Mouse (Mus musculus): ENCODE results near the gene Igbp1b. TPM values are rescaled to one million over a fixed set of nuclear protein-coding genes. Genes with fewer than 3 reads are reported as not detected.

Gene Igbp1b
- polyA plus RNA-seq (2015; fragmentation: Nextera tagmentation; extraction: Ambion mirVana) = not detected in 2 replicates

DNA sequence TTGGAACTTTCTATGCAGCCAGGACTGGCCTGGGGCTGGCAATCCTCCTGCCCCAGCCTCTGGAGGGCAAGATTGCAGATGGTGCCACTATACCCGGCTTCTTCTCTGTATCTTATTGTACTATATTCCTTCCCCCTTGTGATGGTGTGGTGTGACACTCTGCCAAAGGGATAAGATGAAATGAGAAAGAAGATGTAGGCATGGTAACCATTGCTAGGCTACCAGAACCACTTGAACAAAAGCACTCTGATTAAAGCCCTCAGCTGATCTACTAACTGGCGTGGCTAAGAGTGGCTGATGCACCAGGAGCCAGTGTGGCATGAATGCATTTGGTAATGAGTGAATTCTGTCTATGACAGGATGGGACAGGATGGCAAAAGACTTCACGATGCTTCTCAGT is at the start of gene Igbp1b:
Gene Igbp1b, minus strand, starts transcription at position 29 of the 400 bp plus-strand sequence.
- Histone ChIP-seq H3K4me2 (ENCODE audit: low read depth, low read length) (no peak within 1 kb of the TSS), H3K4me1 (replicated peaks; ENCODE audit: control insufficient read depth, insufficient read depth, low read length) (no peaks in the 10 kb centered on the region), H3K4me3 (ENCODE audit: low read length) (no peak within 1 kb of the TSS), H3K9me3 (ENCODE audit: control insufficient read depth, low read length) (no peaks in the 10 kb centered on the region), H3K9ac (ENCODE audit: low read length) (no peak within 1 kb of the TSS), H3K27me3 (ENCODE audit: control insufficient read depth, insufficient read depth, low read depth, low read length) (no peaks in the 10 kb centered on the region), H3K27ac (ENCODE audit: low read length) (no peak within 1 kb of the TSS), H3K36me3 (ENCODE audit: control insufficient read depth, insufficient read depth, low read length) (no peaks in the 10 kb centered on the region)
- no peak for ATAC-seq (ENCODE audit: low read depth)
- WGBS = 71% methylated on average over 3 of the region's 3 CpGs

DNA sequence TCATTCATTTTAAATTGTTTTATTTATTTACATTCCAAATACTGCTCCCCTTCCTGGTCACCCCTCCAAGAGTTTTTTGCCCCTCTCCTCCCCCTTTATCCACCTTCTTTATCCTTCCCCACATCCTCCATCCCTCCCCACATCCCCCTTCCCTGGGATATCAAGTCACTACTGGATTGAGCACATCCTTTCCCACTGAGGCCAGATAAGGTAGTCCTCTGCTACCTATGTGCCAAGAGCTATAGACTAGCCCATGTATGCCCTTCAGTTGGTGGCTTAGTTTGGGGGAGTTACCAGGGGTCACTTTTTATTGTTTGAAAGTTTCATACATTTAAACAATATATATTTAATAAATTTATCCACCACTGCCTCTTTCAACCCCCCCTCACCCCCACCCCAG is 24.6 kb upstream of the Igbp1b start:
- H3K27ac ChIP-seq (ENCODE audit: low read length) = no peak overlapping the region
- H3K4me2 ChIP-seq (ENCODE audit: low read depth, low read length) = no peak overlapping the region
- H3K4me3 ChIP-seq (ENCODE audit: low read length) = no peak overlapping the region
- no peak overlapping the region for H3K9ac ChIP-seq (ENCODE audit: low read length)
- no peaks in the 10 kb centered on the region for H3K4me1 ChIP-seq (replicated peaks; ENCODE audit: control insufficient read depth, insufficient read depth, low read length)
- no peaks in the 10 kb centered on the region for H3K9me3 ChIP-seq (ENCODE audit: control insufficient read depth, low read length)
- H3K36me3 ChIP-seq (ENCODE audit: control insufficient read depth, insufficient read depth, low read length) = no peaks in the 10 kb centered on the region
- ATAC-seq (ENCODE audit: low read depth) = no peak
- no peaks in the 10 kb centered on the region for H3K27me3 ChIP-seq (ENCODE audit: control insufficient read depth, insufficient read depth, low read depth, low read length)

DNA sequence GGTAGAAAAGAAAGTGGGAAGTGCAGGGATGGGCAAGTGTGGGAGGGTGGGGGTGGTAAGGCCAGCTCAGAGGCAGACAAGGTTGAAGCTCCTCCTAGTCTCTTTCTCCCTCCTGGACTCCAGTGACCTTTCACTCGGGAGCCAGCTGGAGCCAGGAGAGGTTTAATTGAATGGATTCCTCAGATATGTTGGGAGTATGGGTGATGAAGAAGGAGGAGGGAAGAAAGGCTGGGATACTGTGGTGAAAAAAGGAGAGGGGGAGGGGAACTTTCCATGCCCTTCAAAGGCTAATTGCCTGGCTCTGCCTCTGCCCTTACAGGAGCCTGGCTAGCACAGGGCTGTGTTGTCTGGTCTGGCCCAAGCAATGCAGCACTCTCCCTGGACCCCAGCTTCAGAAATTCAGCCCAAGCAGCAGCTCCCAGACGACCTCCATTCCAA is 14.4 kb upstream of the Igbp1b start:
- Histone ChIP-seq H3K9ac (ENCODE audit: low read length) (no peak overlapping the region), H3K4me2 (ENCODE audit: low read depth, low read length) (no peak overlapping the region), H3K4me3 (ENCODE audit: low read length) (no peak overlapping the region), H3K36me3 (ENCODE audit: control insufficient read depth, insufficient read depth, low read length) (no peaks in the 10 kb centered on the region), H3K27ac (ENCODE audit: low read length) (no peak overlapping the region), H3K27me3 (ENCODE audit: control insufficient read depth, insufficient read depth, low read depth, low read length) (no peaks in the 10 kb centered on the region), H3K9me3 (ENCODE audit: control insufficient read depth, low read length) (no peaks in the 10 kb centered on the region; the same call in 1 of the 2 replicates), H3K4me1 (replicated peaks; ENCODE audit: control insufficient read depth, insufficient read depth, low read length) (no peaks in the 10 kb centered on the region)
- no peak for ATAC-seq (ENCODE audit: low read depth)
- 10% methylated on average over 2 of the region's 2 CpGs for WGBS

DNA sequence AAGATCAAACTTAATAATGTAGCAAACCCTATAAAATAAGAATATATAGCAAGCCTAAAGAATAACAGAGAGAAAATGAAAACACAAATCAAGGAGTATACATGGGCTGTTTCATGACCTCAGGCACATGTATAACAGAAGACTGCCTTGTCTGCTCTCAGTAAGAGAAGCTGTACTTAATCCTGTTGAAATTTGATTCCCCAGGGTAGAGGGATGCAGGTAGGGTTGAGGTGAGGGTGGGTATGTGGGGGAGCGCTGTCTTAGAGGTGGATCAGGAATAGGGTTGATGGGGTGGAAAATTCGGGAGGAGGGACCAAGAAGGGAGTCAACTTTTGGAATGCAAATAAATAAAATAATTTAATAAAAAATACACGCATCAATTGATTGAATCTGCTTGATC is 7.1 kb upstream of the Igbp1b start:
- H3K4me2 ChIP-seq (ENCODE audit: low read depth, low read length) = no peak overlapping the region
- H3K4me3 ChIP-seq (ENCODE audit: low read length) = no peak overlapping the region
- H3K27me3 ChIP-seq (ENCODE audit: control insufficient read depth, insufficient read depth, low read depth, low read length) = no peaks in the 10 kb centered on the region
- no peaks in the 10 kb centered on the region for H3K4me1 ChIP-seq (replicated peaks; ENCODE audit: control insufficient read depth, insufficient read depth, low read length)
- no peak overlapping the region for H3K9ac ChIP-seq (ENCODE audit: low read length)
- no peak overlapping the region for H3K27ac ChIP-seq (ENCODE audit: low read length)
- H3K36me3 ChIP-seq (ENCODE audit: control insufficient read depth, insufficient read depth, low read length) = no peaks in the 10 kb centered on the region
- H3K9me3 ChIP-seq (ENCODE audit: control insufficient read depth, low read length) = no peaks in the 10 kb centered on the region; the same call in 1 of the 2 replicates
- 64% methylated on average over 3 of the region's 3 CpGs for WGBS
- ATAC-seq (ENCODE audit: low read depth) = no peak

DNA sequence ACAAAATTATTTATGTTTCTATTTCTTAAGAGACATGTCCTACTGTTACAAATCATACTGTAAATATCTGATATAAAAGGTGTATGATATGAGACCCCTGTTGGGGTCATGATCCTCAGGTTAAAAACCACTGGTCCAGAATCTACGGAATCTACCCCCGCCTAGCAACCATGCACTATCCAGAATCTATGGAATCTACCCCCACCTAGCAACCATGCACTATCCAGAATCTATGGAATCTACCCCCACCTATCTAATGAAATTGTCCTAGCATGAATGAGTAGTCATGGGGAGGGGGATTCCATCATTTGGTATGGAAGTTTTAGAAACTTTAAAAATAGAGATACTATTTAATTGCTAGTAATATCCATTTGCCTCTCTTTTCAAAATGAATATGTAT is 12.7 kb downstream of the Igbp1b start:
- Histone ChIP-seq H3K9me3 (ENCODE audit: control insufficient read depth, low read length) (no peaks in the 10 kb centered on the region), H3K4me1 (replicated peaks; ENCODE audit: control insufficient read depth, insufficient read depth, low read length) (no peaks in the 10 kb centered on the region), H3K4me3 (ENCODE audit: low read length) (no peak overlapping the region), H3K4me2 (ENCODE audit: low read depth, low read length) (no peak overlapping the region), H3K27me3 (ENCODE audit: control insufficient read depth, insufficient read depth, low read depth, low read length) (no peaks in the 10 kb centered on the region), H3K36me3 (ENCODE audit: control insufficient read depth, insufficient read depth, low read length) (no peaks in the 10 kb centered on the region), H3K9ac (ENCODE audit: low read length) (no peak overlapping the region), H3K27ac (ENCODE audit: low read length) (no peak overlapping the region)
- no peak for ATAC-seq (ENCODE audit: low read depth)
- WGBS = 87% methylated on average over 2 of the region's 2 CpGs

DNA sequence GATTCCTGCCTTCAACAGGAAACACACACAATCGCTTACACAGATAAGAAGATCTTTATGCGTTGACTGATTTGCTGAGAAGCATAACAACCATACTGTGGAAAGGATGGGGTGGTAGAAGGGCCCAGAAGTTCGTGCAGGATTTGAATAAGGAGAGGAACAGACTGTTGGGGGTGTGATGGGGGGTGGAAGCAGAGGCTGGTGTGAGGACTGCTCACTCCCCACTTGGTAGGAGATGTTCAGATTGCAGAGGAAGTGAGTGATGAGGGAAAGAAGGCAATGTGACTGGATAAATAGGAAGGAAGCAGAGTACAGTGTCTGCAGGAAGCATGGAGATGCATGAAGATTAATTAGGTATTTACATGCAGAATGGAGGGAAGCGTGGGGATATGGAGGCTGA is 19.0 kb downstream of the Igbp1b start:
- no peaks in the 10 kb centered on the region for H3K9me3 ChIP-seq (ENCODE audit: control insufficient read depth, low read length)
- no peak overlapping the region for H3K9ac ChIP-seq (ENCODE audit: low read length)
- H3K27ac ChIP-seq (ENCODE audit: low read length) = no peak overlapping the region
- no peak for ATAC-seq (ENCODE audit: low read depth)
- WGBS = 27% methylated on average over 4 of the region's 4 CpGs
- no peaks in the 10 kb centered on the region for H3K4me1 ChIP-seq (replicated peaks; ENCODE audit: control insufficient read depth, insufficient read depth, low read length)
- H3K4me3 ChIP-seq (ENCODE audit: low read length) = no peak overlapping the region
- no peak overlapping the region for H3K4me2 ChIP-seq (ENCODE audit: low read depth, low read length)
- H3K36me3 ChIP-seq (ENCODE audit: control insufficient read depth, insufficient read depth, low read length) = no peaks in the 10 kb centered on the region
- no peaks in the 10 kb centered on the region for H3K27me3 ChIP-seq (ENCODE audit: control insufficient read depth, insufficient read depth, low read depth, low read length)

DNA sequence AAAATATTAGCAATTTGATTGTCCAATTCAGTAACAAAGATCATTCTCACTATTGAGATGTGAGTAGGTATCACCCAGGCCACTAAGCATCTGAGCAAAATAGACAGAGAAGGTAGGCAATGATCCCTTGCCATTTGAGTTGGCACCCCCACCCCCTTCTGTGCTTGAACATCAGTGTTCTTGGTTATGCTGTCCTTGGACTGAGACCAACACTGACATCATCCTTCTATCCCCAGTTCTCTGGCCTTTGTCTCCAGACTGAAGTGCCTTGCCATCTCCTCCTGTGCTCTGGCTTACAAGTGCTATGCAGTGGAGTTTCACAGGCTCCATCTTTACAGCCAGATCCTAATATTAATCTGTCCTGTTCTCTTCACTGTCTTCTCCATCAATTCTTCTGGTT is 37.6 kb downstream of the Igbp1b start:
- H3K27ac ChIP-seq (ENCODE audit: low read length) = no peak overlapping the region
- H3K4me2 ChIP-seq (ENCODE audit: low read depth, low read length) = no peak overlapping the region
- no peak for ATAC-seq (ENCODE audit: low read depth)
- no peaks in the 10 kb centered on the region for H3K36me3 ChIP-seq (ENCODE audit: control insufficient read depth, insufficient read depth, low read length)
- no peaks in the 10 kb centered on the region for H3K27me3 ChIP-seq (ENCODE audit: control insufficient read depth, insufficient read depth, low read depth, low read length)
- no peaks in the 10 kb centered on the region for H3K4me1 ChIP-seq (replicated peaks; ENCODE audit: control insufficient read depth, insufficient read depth, low read length)
- no peak overlapping the region for H3K9ac ChIP-seq (ENCODE audit: low read length)
- no peak overlapping the region for H3K4me3 ChIP-seq (ENCODE audit: low read length)
- H3K9me3 ChIP-seq (ENCODE audit: control insufficient read depth, low read length) = no peaks in the 10 kb centered on the region

DNA sequence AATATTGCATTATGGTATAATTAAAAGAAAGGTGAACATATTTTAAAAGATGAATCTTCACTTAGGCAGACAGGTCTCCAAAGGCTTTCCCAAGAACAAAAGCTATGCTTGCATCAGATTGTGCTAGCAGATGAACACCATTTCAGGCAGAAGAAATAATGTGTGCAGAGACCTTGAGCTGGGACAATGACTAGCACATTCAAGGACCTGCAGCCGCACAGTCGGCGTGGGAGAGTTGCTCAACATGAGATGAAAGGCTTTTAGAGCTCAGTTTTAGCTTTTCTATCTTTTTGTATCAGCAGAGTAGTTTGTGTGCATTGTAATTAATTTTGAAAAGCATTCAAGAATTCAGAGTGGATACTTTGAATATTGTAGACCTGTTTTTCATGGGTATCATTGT is 39.9 kb downstream of the Igbp1b start:
- Histone ChIP-seq H3K27me3 (ENCODE audit: control insufficient read depth, insufficient read depth, low read depth, low read length) (no peaks in the 10 kb centered on the region), H3K9me3 (ENCODE audit: control insufficient read depth, low read length) (no peaks in the 10 kb centered on the region), H3K4me3 (ENCODE audit: low read length) (no peak overlapping the region), H3K36me3 (ENCODE audit: control insufficient read depth, insufficient read depth, low read length) (no peaks in the 10 kb centered on the region), H3K9ac (ENCODE audit: low read length) (no peak overlapping the region), H3K4me2 (ENCODE audit: low read depth, low read length) (no peak overlapping the region), H3K4me1 (replicated peaks; ENCODE audit: control insufficient read depth, insufficient read depth, low read length) (no peaks in the 10 kb centered on the region), H3K27ac (ENCODE audit: low read length) (no peak overlapping the region)
- WGBS = 85% methylated on average over 3 of the region's 3 CpGs
- no peak for ATAC-seq (ENCODE audit: low read depth)

All from lung, embryonic 16.5 days (tissue).